Mouse (Mus musculus) E14TG2a.4 (cell line): ENCODE measurements at regions not wholly inside any gene's neighbourhood (a gene's known extent, or its start where the extent isn't known, plus 50 kb on each side); places are given as distances from the start of the nearest gene placed in this dataset.

Experiments used
- H3K27me3 ChIP-seq: 2 replicates; pipeline ENCODE4 v1.6.1; 2014; ENCODE audit warnings: low read length, control low read depth; ENCODE audit not compliant: insufficient read depth
- H3K36me3 ChIP-seq: 2 replicates; pipeline ENCODE4 v1.6.1; 2014; ENCODE audit warnings: low read length, control low read depth; ENCODE audit not compliant: insufficient read depth
- H3K4me1 ChIP-seq: replicated peaks from 2 replicates; pipeline ENCODE4 v1.6.1; 2014; ENCODE audit warnings: low read depth, low read length, control low read depth
- H3K4me3 ChIP-seq: replicated peaks from 2 replicates; pipeline ENCODE4 v1.5.1; 2014; ENCODE audit warnings: mild to moderate bottlenecking, low read length
- H3K9me3 ChIP-seq: 2 replicates; pipeline ENCODE4 v1.6.1; 2014; ENCODE audit warnings: low read length, control low read depth
- CTCF ChIP-seq: conservative IDR thresholded peaks from 2 replicates; pipeline ENCODE4 v1.5.1; 2014; ENCODE audit warnings: low read length
- NANOG ChIP-seq: IDR thresholded peaks from 2 replicates; pipeline ENCODE4 v1.6.1; 2014; ENCODE audit warnings: borderline replicate concordance, low read length, mixed read lengths
- POU5F1 ChIP-seq: IDR thresholded peaks from 2 replicates; pipeline ENCODE4 v1.6.1; 2014; ENCODE audit warnings: low read length, borderline replicate concordance

DNA sequence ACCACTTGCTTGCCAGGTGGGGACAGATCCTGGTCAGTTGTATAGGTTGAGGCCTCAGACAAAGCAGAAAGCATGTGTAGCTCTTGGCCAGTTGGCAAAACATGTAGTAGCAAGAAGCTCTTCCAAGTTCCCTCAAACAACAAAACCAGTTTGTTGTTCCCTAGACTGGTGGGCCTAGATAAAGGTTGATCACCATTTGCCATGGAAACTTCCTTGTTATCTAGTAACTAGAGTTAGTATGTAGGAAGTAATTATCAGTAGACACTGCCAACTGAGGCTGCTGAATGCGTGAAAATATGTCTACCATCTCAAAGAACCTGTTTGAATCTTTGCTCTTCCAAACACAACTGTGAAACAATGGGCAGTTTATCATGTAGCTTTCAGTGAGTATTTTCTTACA lies 1098.7 kb downstream of the Pcdh18 start:
- TF ChIP-seq POU5F1: no peak
- no peak for TF ChIP-seq CTCF
- TF ChIP-seq NANOG: no peak
- H3K36me3 ChIP-seq: no peaks in the 10 kb centered on the region
- no peak overlapping the region for H3K4me3 ChIP-seq
- no peaks in the 10 kb centered on the region for H3K27me3 ChIP-seq
- no peaks in the 10 kb centered on the region for H3K4me1 ChIP-seq
- H3K9me3 ChIP-seq: no peaks in the 10 kb centered on the region

DNA sequence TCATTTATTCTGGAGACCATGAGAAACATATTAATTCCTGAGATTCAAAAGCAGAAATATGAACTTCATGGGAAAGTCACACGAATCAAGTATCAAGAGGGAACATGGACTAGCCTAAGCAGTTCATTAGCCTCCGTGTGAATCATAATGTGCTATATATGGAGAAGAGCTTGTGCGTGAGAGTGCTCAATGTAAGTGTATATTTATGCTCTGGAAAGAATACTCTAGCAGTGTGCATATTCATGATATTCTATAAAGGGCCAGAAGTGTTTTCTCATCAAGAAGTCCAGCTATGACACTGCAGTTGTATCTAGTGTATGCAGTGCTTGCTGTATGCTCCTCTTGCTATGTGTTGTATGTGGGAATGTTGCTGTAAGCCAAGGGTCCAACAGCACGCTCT lies 1102.0 kb downstream of the Pcdh18 start:
- Histone ChIP-seq H3K4me1 (no peaks in the 10 kb centered on the region), H3K9me3 (no peaks in the 10 kb centered on the region), H3K27me3 (no peaks in the 10 kb centered on the region), H3K36me3 (no peaks in the 10 kb centered on the region), H3K4me3 (no peak overlapping the region)
- TF ChIP-seq POU5F1: no peak
- no peak for TF ChIP-seq CTCF
- TF ChIP-seq NANOG: no peak

DNA sequence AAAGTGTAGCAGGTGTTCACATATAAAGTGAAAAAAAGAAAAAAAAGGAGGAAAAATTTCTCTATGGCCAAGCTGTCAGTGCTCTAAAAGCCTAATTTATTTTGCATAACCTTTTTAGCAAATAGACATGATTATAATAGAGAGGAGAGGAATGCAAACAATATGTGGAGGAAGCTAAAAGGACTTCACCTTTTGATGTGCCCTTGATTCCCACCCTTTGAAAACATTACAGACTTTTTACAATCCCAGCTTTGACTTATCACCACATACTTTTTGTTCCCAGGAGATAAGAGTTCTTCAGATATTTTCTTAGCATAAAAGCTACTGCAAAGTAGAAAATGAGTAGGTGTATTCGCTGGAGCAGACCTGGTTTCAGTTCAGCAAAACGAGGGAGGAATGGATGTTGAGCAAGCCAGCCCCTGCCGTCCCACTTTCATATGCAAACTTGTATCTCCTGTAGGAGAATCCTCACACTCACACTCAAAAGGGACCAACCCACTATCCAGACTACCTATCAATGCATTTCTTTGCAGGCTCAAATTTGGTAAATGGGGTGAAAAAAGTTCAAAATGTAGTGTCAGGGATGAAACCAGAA lies 1125.1 kb downstream of the Pcdh18 start:
- Histone ChIP-seq H3K27me3 (no peaks in the 10 kb centered on the region), H3K36me3 (no peaks in the 10 kb centered on the region), H3K9me3 (no peaks in the 10 kb centered on the region), H3K4me1 (0 out of 2 replicates have a peak, but pooled peaks cover 5% of the 10 kb centered on the region), H3K4me3 (no peak overlapping the region)
- TF ChIP-seq CTCF (no peak), POU5F1 (no peak), NANOG (no peak)

DNA sequence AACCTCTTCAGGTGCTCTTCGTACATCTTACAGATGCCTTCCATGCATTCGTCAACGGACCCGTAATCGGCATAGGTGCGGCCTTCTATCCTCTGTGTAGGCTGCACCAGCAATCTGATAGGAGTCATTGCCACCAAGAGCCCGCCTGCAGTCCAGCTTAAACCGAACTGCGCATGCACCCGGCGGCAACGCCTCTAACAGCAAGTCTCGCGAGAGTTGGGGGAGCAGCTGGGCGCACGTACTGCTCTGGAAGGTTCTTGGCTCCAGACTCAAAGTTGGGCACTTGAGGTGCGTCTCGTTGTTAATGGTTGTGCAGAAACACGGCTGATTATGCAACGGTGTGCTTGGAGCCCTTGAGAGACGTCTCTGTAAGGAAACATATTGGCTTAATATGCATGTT lies 1148.2 kb downstream of the Pcdh18 start:
- Histone ChIP-seq H3K4me3 (no peak overlapping the region), H3K36me3 (no peaks in the 10 kb centered on the region), H3K9me3 (no peaks in the 10 kb centered on the region; the same call in 1 of the 2 replicates), H3K4me1 (no peaks in the 10 kb centered on the region), H3K27me3 (peaks cover 8% of the 10 kb centered on the region)
- TF ChIP-seq NANOG: no peak
- TF ChIP-seq POU5F1: no peak
- no peak for TF ChIP-seq CTCF

- Histone ChIP-seq H3K4me3 (no peak overlapping the region), H3K4me1 (no peaks in the 10 kb centered on the region), H3K36me3 (no peaks in the 10 kb centered on the region), H3K27me3 (peaks cover 8% of the 10 kb centered on the region), H3K9me3 (no peaks in the 10 kb centered on the region; the same call in 1 of the 2 replicates)
- TF ChIP-seq POU5F1 (no peak), NANOG (no peak), CTCF (no peak)
Observed at GRCm38 (mm10) chr3:48604840-48605239, 1152.3 kb downstream of the Pcdh18 start.

GRCm38 (mm10) chr3:48587341-48587740 lies 1169.8 kb downstream of the Pcdh18 start:
- Histone ChIP-seq H3K27me3 (no peaks in the 10 kb centered on the region), H3K9me3 (peaks cover 11% of the 10 kb centered on the region), H3K4me1 (0 out of 2 replicates have a peak, but pooled peaks cover 3% of the 10 kb centered on the region), H3K4me3 (no peak overlapping the region), H3K36me3 (no peaks in the 10 kb centered on the region)
- TF ChIP-seq CTCF (no peak), NANOG (no peak), POU5F1 (no peak)

- Histone ChIP-seq H3K9me3 (peaks cover 6% of the 10 kb centered on the region), H3K27me3 (no peaks in the 10 kb centered on the region), H3K36me3 (no peaks in the 10 kb centered on the region), H3K4me1 (0 out of 2 replicates have a peak, but pooled peaks cover 3% of the 10 kb centered on the region), H3K4me3 (no peak overlapping the region)
- TF ChIP-seq POU5F1 (no peak), NANOG (no peak), CTCF (no peak)
Observed at GRCm38 (mm10) chr3:48586145-48586544, 1171.0 kb downstream of the Pcdh18 start.

GRCm38 (mm10) chr3:48584340-48584739 lies 1172.8 kb downstream of the Pcdh18 start:
- no peak for TF ChIP-seq CTCF
- TF ChIP-seq POU5F1: no peak
- TF ChIP-seq NANOG: no peak
- 0 out of 2 replicates have a peak, but pooled peaks cover 3% of the 10 kb centered on the region for H3K4me1 ChIP-seq
- H3K4me3 ChIP-seq: no peak overlapping the region
- H3K36me3 ChIP-seq: no peaks in the 10 kb centered on the region
- no peaks in the 10 kb centered on the region for H3K9me3 ChIP-seq
- no peaks in the 10 kb centered on the region for H3K27me3 ChIP-seq

DNA sequence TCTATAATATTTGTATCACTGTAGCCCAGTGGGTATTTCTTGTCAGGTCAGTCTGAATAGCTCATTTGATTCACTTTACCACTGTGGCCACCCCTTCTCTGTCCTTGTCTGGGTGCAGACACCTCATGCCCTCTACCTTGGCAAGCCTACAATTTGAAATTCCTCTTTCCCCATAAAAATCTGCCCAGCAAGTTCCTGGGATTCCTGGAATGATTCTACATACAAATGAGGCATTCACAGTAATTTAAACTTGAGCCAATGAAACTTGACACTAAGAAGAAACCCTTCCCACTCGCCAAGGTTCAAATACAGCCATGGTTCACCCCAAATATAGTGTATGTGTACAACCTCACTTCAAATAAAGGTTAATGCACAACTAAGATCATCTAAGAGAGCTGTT lies 1174.6 kb downstream of the Pcdh18 start:
- Histone ChIP-seq H3K9me3 (no peaks in the 10 kb centered on the region), H3K36me3 (no peaks in the 10 kb centered on the region), H3K27me3 (no peaks in the 10 kb centered on the region), H3K4me3 (no peak overlapping the region), H3K4me1 (0 out of 2 replicates have a peak, but pooled peaks cover 3% of the 10 kb centered on the region)
- TF ChIP-seq CTCF: no peak
- TF ChIP-seq NANOG: no peak
- TF ChIP-seq POU5F1: no peak

DNA sequence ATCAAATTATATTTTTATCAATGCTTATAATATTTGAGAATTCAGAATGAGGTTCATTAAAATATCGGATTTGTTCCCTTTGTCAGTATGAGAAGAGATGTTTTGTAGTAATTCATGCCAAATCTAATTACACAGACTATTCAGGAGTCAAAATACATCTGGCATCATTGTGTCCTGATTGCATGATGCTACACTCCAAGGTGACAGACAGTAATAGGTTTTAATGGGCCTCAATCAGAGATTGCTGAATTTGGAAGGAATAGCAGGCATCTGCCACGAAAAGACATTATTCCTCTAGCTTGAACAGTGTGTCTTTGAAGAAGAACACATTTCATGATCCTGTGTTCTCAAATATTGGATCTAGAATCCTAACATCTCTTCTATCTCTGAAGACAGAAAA lies 1177.2 kb downstream of the Pcdh18 start:
- Histone ChIP-seq H3K27me3 (no peaks in the 10 kb centered on the region), H3K4me3 (no peak overlapping the region), H3K4me1 (no peaks in the 10 kb centered on the region), H3K9me3 (no peaks in the 10 kb centered on the region), H3K36me3 (no peaks in the 10 kb centered on the region)
- TF ChIP-seq CTCF (no peak), NANOG (no peak), POU5F1 (no peak)
